ENCODE assay signal across 23 mouse cellular contexts in the genomic region with DNA sequence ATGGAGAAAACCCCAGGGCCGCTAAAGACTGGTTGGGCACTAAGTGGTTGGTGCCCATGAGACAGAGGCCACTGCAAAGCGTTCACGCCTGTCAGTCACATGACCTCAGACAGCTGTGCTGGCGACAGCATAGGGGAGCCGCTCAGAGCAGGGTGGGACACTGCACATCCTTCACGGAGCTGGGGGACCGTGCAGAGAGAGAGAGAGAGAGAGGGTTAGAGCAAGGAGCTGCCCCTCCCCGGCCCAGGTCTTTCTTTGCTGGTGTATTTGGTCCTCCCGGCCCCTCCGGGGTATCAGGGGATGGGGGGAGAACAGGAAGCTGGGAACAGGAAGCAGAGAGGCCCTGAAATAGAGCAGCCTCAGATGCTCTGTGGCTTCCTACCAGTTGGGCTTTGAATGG.
A peak's percentile ranks its signal among the peaks of the same experiment; 100 is the strongest.
DNase-seq lines count a peak whose midpoint lies in the region; ATAC-seq and TF ChIP-seq lines count a peak whose summit lies in the region.
"Had no signal": no experiment of that assay in that cellular context is flagged by ENCODE, and none has a peak within 500 bp of the region (broad histone marks: within the 10 kb centered on the region; RNA-seq: fewer than 3 reads in every experiment).

No protein-coding gene starts in this region.

- H3K4me1 ChIP-seq in kidney, embryonic 15.5 days, result peaks cover 32% of the 10 kb centered on the region
- H3K4me1 ChIP-seq in MEL (ENCODE audit: control insufficient read depth in 1 of 2, insufficient read depth in 2 of 2, low read length in 2 of 2), result no peaks in the 10 kb centered on the region
- no peaks in the 10 kb centered on the region; the same call in 1 of the 2 replicates for H3K4me1 ChIP-seq in kidney, adult 2 months (ENCODE audit: control insufficient read depth, insufficient read depth, low read length)
- H3K4me1 ChIP-seq: liver, embryonic 13.5 days; lung, embryonic 15.5 days had no signal

- 0 out of 2 replicates have a peak, but pooled peaks have one; percentile 13 for ATAC-seq in kidney, embryonic 15.5 days (replicated peaks; ENCODE audit: low FRiP score)
- ATAC-seq: forebrain, embryonic 15.5 days; intestine, embryonic 16.5 days; midbrain, embryonic 16.5 days had no signal

- no peaks in the 10 kb centered on the region for H3K36me3 ChIP-seq in kidney, embryonic 15.5 days
- no peaks in the 10 kb centered on the region for H3K36me3 ChIP-seq in MEL (ENCODE audit: control insufficient read depth in 1 of 2, insufficient read depth in 2 of 2, low read length in 2 of 2)
- no peaks in the 10 kb centered on the region for H3K36me3 ChIP-seq in kidney, adult 2 months (ENCODE audit: control insufficient read depth, insufficient read depth, low read length)
- H3K36me3 ChIP-seq: embryonic facial prominence, embryonic 10.5 days; forebrain, embryonic 15.5 days; heart, embryonic 15.5 days; hindbrain, embryonic 13.5 days; liver, embryonic 13.5 days; lung, embryonic 15.5 days had no signal

- no peak for TF ChIP-seq CTCF in MEL (IDR thresholded peaks at IDR 0.05 in 2 of 3, conservative IDR thresholded peaks at IDR 0.05 in 1 of 3; ENCODE audit: control insufficient read depth in 1 of 3, insufficient read depth in 1 of 3, low read depth in 2 of 3, low read length in 3 of 3, poor library complexity in 1 of 3, severe bottlenecking in 1 of 3)
- TF ChIP-seq CTCF in layer of hippocampus, adult 2 months (conservative IDR thresholded peaks at IDR 0.05), result no peak
- no peak for TF ChIP-seq CTCF in kidney, adult 2 months (conservative IDR thresholded peaks at IDR 0.05; ENCODE audit: insufficient read depth, insufficient read length, low read depth, low read length)

- 50% methylated on average over 10 of the region's 10 CpGs for WGBS in kidney, embryonic 15.5 days
- WGBS in kidney, adult 2 months, result 61% methylated on average over 10 of the region's 10 CpGs

- intact Hi-C loops in left cerebral cortex, postnatal 25 days (cut with DNase I), result no loop called here

- no peak for TF ChIP-seq POLR2A in MEL (IDR thresholded peaks at IDR 0.05; ENCODE audit: control insufficient read depth in 1 of 2, insufficient read depth in 1 of 2, low read depth in 1 of 2, low read length in 2 of 2, poor library complexity in 1 of 2)
- no peak for TF ChIP-seq POLR2A in kidney, adult 2 months (IDR thresholded peaks at IDR 0.05; ENCODE audit: low read depth, low read length)

- no peaks in the 10 kb centered on the region for H3K79me2 ChIP-seq in MEL (ENCODE audit: control insufficient read depth, insufficient read depth, low read length, poor library complexity)

- H3K27ac ChIP-seq in kidney, embryonic 15.5 days, result no peak overlapping the region
- no peak overlapping the region for H3K27ac ChIP-seq in MEL (ENCODE audit: control insufficient read depth, low read depth, low read length)
- H3K27ac ChIP-seq in layer of hippocampus, adult 2 months, result no peak overlapping the region
- no peak overlapping the region for H3K27ac ChIP-seq in kidney, adult 2 months (ENCODE audit: insufficient read depth, low read depth, low read length)
- H3K27ac ChIP-seq: embryonic facial prominence, embryonic 10.5 days; forebrain, embryonic 15.5 days; heart, embryonic 15.5 days; hindbrain, embryonic 13.5 days; kidney, postnatal 0 days; liver, embryonic 13.5 days; lung, embryonic 15.5 days; macrophage; stomach, postnatal 0 days had no signal

- no peak for DNase-seq in kidney, postnatal 10 days
- DNase-seq in MEL (ENCODE audit: low read depth, low spot score), result no peak
- DNase-seq in induced T-regulatory cell, adult 2 months (ENCODE audit: low read depth), result peak; percentile 31
- peak; percentile 54 to 56 for DNase-seq in thymus, postnatal 10 days (ENCODE audit: low spot score in 2 of 2)
- DNase-seq in layer of hippocampus, adult 2 months (ENCODE audit: low spot score in 2 of 2), result no peak
- no peak for DNase-seq in kidney, adult 2 months
- DNase-seq in left cerebral cortex, postnatal 25 days (ENCODE audit: low spot score in 2 of 2), result no peak
- DNase-seq: cerebellum, postnatal 10 days; gastrocnemius, postnatal 36 days; layer of hippocampus, adult 9-11 months; liver, embryonic 13.5 days; spleen, adult 18-20 months had no signal

- no peak for TF ChIP-seq EP300 in MEL (IDR thresholded peaks at IDR 0.05; ENCODE audit: low read depth in 1 of 2, low read length in 2 of 2)

- no peak for TF ChIP-seq RAD21 in MEL (IDR thresholded peaks at IDR 0.05; ENCODE audit: low read depth, low read length)

- 0 out of 2 replicates have a peak, but pooled peaks cover 4% of the 10 kb centered on the region for H3K27me3 ChIP-seq in kidney, embryonic 15.5 days
- H3K27me3 ChIP-seq in MEL (ENCODE audit: control insufficient read depth in 1 of 2, insufficient read depth in 2 of 2, low read length in 2 of 2), result no peaks in the 10 kb centered on the region
- H3K27me3 ChIP-seq in kidney, adult 2 months (replicated peaks; ENCODE audit: control insufficient read depth, insufficient read depth, low read length), result no peaks in the 10 kb centered on the region
- H3K27me3 ChIP-seq: forebrain, embryonic 15.5 days; liver, embryonic 13.5 days; lung, embryonic 15.5 days had no signal

- H3K4me2 ChIP-seq in kidney, embryonic 15.5 days, result no peak overlapping the region
- H3K4me2 ChIP-seq: forebrain, embryonic 15.5 days; hindbrain, embryonic 13.5 days; liver, embryonic 13.5 days; lung, embryonic 15.5 days had no signal

- H3K4me3 ChIP-seq in kidney, embryonic 15.5 days (replicated peaks), result no peak overlapping the region
- H3K4me3 ChIP-seq in MEL (ENCODE audit: control insufficient read depth in 1 of 2, insufficient read depth in 1 of 2, low read depth in 2 of 2, low read length in 2 of 2), result no peak overlapping the region
- H3K4me3 ChIP-seq in layer of hippocampus, adult 2 months, result no peak overlapping the region
- no peak overlapping the region for H3K4me3 ChIP-seq in kidney, adult 2 months (ENCODE audit: insufficient read depth, low read depth, low read length)
- H3K4me3 ChIP-seq: forebrain, embryonic 15.5 days; heart, embryonic 15.5 days; hindbrain, embryonic 13.5 days; liver, embryonic 13.5 days; lung, embryonic 15.5 days had no signal

- no peaks in the 10 kb centered on the region for H3K9me3 ChIP-seq in kidney, embryonic 15.5 days (replicated peaks)
- no peaks in the 10 kb centered on the region for H3K9me3 ChIP-seq in MEL (replicated peaks; ENCODE audit: insufficient read depth, low read length)
- H3K9me3 ChIP-seq: embryonic facial prominence, embryonic 10.5 days; forebrain, embryonic 15.5 days; heart, embryonic 15.5 days; hindbrain, embryonic 13.5 days; liver, embryonic 13.5 days; lung, embryonic 15.5 days had no signal

- no peak overlapping the region for H3K9ac ChIP-seq in kidney, embryonic 15.5 days
- H3K9ac ChIP-seq in MEL (ENCODE audit: control insufficient read depth, low read depth, low read length, poor library complexity, severe bottlenecking), result no peak overlapping the region
- H3K9ac ChIP-seq: forebrain, embryonic 15.5 days; heart, embryonic 15.5 days; hindbrain, embryonic 13.5 days; liver, embryonic 13.5 days; lung, embryonic 15.5 days had no signal

TF ChIP-seq in MEL, 35 proteins besides CTCF, POLR2A, EP300 and RAD21:
- TF ChIP-seq KAT2A (conservative IDR thresholded peaks at IDR 0.05; ENCODE audit: low read depth, low read length) (no peak), E2F4 (IDR thresholded peaks at IDR 0.05; ENCODE audit: borderline replicate concordance, low read depth, low read length) (no peak), CHD2 (IDR thresholded peaks at IDR 0.05; ENCODE audit: low read length) (no peak), MAX (IDR thresholded peaks at IDR 0.05; ENCODE audit: low read length) (no peak), USF1 (IDR thresholded peaks at IDR 0.05; ENCODE audit: low read depth, low read length) (peak; percentile 11; the same call in 1 of the 2 replicates)

Comparison
In these comparisons a context has a peak if more than half of its experiments do, and no peak if none do; other contexts are left out.
1. DNase-seq: peak in induced T-regulatory cell, adult 2 months (single experiment) and thymus, postnatal 10 days (2 of 2); none in kidney, postnatal 10 days (single experiment), MEL (single experiment), layer of hippocampus, adult 2 months (0 of 2), kidney, adult 2 months (single experiment) and left cerebral cortex, postnatal 25 days (0 of 2).